Mouse (Mus musculus) kidney, adult 18-20 months (tissue): ENCODE measurements around the gene Tbc1d25.

Experiments
- DNase-seq: peaks from one replicate; pipeline ENCODE4 v3.0.0; 2021

Tbc1d25 gene

DNA sequence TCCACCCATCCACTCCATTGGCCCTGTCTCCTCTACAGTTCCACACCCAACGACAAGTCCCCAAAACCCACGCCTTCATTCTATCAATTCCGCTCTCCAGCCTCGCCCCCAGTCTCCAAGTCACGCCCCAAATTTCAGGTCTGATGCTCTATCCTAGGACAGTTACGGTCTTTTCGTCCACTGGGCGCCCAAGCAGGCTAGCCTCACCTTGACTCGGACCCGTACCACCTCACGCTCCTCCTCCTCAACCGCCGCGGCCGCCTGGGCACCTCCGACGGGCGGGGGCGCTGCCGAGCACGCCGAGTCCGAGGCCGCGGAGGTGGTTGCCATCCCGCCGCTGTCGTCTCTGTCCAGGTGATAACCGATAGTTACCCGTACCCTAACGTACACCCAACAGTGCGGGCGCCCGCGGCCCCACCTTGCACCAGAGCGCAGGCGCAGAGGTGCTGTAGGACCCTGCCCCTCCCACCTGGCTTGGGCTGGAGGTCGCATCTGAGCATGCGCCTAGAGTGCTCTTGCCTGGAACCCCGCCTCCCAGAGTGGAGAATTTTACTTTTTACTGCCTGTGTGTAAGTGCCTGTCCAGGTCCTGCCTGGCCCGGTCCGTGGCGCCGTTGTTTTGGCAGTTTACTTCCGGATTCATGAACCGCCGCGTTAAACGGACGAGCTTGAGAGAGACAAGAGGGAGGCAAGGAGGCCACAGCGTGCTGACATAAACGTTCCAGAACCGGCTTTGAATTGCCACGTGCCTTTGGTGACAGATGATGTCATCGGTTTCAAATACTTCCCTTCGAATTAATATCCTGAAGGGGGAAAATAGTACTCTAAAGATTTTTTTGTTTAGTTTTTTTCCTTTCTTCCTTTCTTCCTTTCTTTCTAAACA is at the start of gene Tbc1d25:
Gene Tbc1d25, minus strand, starts transcription at position 678 of the 882 bp plus-strand sequence.
- peak; percentile 89 for DNase-seq

DNA sequence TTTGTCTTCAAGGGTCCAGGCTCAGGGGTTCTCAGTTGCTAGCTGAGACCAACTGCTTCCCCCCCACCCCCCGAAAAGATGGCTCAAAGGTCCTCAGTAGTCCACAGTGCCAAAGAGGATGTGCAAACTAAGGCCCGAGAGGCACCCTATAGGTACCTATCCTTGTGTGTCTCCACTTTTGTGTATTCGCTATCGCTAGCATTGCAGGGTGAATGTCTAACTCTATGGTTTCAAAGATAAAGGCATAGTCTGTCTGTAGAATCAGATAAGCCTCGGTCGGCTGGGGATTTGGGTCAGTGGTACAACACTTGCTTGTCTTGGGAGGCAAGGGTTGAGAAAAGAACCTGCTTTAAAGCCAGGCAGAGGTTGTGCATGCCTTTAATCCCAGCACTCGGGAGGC is 47.5 kb upstream of the Tbc1d25 start:
- DNase-seq, result no peak

DNA sequence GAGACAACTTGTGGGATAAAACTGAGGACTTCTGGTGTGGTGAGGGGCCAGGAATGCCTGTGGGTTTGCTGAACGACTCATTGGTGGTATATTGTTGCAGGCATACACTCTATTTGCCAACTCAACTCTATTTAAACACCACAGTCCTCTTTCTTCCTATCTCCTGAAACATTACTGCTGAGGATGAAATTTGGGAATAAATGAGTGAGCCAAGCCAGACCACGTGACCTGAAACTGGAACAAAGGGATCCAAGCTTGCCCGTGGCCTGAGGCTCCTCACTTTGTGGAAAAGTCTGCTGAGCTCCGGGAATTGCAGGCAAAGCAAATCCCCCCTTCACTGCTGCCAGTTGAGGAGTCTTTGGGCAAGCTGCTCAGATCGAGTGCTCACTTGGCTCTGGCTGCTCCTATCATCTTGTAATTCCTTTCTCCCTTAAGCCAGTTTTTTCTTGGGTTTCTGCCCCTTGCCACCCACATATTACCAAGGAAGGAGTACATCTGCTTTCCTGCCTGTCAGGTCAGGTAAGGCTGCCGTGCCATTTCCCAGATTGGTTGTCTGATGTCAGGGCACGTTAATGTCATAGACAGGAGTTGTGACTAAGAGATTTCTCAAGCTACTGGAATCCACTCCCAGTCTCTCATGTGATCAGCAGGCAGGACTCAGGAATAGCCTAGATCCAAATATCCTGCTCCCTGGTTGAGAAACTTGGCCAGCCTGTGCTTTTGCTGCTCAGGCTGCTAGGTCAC is 46.9 kb upstream of the Tbc1d25 start:
- DNase-seq, result no peak

DNA sequence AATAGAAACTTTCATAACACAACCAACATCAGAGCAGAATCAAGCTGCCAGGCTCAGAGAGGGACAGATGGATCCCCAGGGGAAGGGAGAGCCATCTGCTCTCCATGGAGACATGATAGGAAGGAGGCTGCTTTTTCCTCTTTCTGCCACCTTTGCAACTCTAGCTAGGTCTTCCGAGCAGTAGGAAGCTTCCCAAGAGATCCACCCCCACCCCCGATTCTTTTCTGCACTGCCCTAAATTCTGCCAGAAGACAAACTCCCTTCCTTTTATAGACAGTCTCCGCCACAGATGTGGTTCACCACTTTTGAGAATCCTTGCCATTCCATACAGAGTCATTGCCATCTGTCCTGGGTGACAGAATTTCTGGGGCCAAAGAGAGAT is 46.3 kb upstream of the Tbc1d25 start:
- no peak for DNase-seq

DNA sequence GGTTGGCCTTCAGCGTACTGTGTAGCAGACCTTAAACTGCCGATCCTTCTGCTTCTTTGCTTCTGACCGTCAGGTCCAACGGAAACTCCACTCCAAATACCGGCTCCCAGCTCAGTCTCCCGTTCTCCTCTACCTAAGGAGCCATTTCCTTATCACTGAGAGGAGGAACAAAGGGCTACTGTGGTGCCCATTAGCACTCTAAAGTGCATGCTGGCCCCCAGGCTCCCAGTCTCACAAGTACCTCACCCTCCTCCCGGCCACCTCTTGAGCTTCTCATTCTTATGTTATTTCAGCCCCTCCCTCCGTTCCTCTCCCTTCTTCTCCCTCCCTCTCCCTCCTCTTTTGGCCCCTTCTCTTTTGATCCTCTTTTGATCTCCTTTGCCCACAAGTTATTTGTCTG is 43.7 kb upstream of the Tbc1d25 start:
- DNase-seq, result no peak

DNA sequence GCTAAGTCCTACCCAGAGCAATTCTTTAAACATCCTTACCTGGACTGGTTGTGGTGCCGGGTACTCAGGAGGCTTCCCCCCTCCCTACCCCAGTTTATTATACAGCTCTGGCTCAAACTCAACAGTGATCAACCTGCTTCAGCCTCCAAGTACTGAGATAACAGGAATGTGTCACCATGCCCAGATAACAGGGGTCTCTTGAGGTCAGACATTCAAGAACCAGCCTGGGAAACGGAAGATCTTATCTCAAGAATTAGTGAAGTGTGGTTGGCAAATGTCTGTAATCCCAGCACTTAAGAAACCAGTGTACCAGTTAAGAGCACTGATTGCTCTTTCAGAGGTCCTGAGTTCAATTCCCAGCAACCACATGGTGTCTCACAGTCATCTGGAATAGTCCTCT is 42.1 kb upstream of the Tbc1d25 start:
- no peak for DNase-seq

DNA sequence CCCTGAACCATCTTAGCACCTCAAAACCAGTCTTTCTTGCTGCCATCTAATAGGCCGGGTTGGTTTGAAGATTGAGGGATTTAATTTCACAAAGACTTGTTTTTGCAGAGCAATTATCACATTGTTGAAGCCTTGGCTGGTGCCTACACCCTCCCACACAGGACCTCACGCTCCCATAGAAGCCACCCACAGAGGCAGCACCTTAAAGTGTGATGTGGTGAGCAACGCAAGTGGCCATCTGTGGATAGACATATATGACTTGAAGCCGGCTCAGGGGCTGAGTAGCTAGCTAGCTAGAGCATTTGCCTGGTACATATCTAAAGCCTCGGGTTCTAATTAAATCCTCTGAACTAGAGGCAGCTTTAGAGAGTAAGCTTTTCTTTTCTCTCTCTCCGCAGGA is 41.4 kb upstream of the Tbc1d25 start:
- no peak for DNase-seq

DNA sequence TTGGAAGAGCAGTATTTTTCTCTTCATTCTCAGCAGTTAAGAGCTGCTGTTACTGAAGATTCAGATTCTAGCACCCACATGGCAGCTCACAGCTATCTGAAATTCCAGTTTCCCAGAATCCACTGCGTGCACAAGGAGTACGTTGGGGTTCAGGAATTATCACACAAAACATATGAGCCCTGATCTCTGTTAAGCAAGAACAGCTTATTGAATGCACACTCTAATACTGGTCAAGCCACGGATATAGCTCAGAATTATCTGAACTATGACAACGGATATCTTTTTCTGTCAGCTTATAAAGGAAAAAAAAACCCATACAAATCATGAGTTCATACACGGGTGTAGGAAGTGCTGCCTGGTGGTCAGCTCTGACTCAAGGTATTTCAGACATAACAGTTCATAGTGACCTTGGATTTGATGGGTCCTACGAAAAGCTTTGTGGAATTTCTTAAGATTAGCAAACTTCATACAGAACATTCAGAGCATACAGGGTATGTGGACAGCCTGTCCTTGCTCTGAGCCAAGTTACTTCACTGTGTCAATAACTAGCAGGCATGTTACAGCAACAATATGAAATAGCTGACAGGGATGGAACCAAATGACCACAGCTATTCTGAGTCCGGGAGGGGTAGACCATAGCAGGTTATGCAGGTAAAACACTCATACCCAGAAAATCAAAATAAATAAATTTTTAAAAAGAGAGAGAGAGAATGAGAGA is 35.7 kb upstream of the Tbc1d25 start:
- DNase-seq, result no peak

DNA sequence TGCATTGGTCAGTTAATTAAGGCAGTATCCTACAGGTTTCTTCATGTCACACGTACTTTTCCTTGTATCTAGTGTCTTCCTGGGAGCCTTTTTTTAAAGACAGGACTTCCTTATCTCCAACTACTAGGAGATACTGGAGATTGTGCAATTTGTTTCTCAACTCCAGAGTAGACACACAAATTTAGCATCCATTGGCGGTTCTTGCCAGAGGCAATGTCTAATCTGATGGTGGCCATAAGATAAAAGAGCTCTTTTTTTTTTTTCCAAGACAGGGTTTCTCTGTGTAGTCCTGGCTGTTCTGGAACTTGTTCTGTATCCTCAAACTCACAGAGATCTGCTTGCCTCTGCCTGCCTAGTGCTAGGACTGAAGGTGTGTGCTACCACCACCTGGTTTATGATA is 33.7 kb upstream of the Tbc1d25 start:
- no peak for DNase-seq

DNA sequence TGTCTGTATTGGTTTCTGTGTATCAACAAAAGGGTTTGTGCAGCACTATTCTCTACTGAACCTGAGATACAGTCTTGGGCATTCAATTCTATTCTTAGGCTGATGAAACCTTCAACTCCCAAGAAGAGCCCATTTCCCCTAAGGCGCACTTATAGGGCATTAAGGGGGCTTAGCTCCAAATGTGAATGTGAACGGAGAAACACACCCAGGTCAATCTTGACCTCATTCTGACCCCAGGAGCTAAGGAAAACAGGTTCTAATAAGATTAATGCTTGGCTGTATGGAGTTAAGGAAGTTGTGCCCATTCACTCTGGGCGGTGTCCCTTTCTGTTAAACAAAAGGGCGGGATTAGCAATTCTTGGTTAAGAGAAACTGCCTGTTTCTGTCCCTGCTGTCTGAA is 31.2 kb upstream of the Tbc1d25 start:
- no peak for DNase-seq

DNA sequence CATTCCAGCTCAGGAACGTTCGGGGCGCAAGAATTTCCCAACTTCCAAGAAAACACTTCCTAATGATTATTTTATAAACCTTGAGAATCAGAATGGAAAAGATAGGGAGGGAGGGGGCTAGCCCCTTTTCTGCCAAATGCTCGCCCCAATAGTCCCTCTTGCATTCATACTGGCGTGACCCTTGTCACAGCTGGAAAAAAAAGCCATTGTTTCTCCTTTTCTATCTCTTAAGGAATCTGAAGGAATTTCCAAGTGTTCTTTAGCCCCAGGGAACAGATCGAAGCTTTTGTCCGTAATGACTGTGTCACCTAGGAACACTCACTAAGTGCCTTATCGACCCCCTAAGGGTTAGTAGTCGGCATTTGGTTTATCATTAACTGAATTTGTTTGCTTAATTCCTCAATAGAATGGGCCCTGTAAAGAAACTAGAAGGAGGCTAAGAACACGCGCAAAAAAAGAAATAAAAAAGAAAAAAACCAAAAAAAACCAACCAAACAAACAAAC is 30.8 kb upstream of the Tbc1d25 start:
- DNase-seq, result no peak

DNA sequence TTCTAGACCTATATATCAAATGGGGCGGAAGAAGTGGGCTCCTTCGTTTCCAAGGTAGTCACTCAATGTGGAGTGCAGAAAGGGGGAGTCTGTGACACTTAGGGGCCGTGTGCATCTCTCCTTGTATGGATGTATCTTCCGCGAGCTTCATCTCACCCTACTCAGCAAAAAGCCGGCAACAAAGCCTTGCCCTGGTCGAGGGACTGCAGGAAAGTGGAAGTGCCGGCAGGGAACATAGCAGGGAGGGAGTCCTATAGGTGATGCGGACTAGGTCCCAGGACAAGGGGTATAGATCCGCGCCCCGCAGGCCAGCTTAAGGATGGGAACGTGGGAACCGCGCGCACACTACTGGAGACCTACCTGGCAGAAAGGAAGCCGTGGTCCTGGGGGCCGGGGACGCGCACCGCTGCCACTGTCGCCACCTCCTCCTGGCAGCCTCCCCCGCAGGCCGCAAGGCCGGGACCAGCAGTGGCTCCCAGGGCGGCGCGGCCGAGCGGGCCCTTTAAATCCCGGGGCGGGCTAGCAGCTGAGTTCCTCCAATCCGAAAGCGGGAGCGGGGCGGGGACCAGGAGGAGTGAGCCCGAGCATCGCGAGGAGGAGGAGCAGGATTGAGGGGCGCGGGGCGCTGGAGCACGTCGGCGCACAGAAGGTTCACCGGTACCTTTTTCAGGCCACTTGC is 30.2 kb upstream of the Tbc1d25 start, which contains the start of gene Porcn:
Gene Porcn, minus strand, starts transcription at position 511 of the 679 bp plus-strand sequence.
- DNase-seq, result peak; percentile 82

DNA sequence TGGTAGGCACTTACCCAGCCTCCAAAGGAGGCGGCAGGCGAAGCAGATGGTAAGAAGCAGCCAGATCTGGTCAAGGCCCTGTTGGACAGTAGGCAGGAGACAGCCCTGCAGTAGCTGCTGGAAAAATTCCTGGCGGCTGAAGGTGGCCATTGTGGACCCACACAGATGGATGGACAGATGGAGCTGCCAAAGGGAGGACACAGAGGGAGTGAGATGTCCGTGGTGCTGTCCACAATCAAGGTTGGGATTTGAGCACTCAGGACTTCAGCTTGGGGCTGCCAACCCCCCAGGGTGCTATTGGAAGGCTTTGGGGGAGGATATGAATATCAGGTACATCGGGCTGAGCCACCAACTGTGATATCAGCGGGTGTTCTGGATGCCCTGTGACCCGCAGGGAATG is 29.6 kb upstream of the Tbc1d25 start:
- DNase-seq, result no peak

DNA sequence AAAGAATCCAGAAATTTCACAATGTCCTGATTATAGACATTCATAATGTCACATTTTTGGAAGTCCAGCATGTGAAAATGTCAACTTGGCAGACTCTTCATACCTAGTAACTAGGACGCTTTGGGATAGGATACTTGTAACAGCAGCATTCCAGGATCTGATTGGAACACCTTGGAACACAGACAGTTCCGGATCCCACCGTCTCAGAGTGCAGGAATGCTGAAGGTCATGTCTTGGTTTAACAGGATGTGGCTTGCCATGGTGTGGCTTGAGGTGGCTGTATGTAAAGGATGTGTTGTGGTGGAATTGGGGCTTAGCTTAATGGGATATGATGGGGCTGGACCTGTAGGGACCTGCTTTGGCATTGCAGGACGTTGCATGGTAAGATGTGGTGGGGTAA is 29.1 kb upstream of the Tbc1d25 start:
- no peak for DNase-seq

DNA sequence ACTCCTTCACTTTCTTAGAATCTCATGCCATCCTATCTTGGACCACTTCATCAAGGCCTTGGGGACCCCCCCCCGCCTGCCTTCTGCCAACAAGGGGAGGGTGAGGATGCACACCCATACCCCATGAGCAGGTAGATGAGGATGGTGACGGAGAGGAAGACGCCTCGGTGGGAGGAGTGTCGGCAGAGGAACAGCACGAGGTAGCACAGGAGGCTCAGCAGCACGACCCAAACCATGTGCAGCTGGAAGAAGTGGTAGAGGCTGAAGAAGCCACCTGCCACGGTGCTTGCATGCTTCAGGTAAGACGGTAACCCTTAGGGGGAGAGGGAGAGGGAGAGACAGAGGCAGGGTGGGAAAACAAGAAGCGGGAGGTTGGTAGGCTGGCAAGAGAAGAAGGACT is 28.1 kb upstream of the Tbc1d25 start:
- no peak for DNase-seq

DNA sequence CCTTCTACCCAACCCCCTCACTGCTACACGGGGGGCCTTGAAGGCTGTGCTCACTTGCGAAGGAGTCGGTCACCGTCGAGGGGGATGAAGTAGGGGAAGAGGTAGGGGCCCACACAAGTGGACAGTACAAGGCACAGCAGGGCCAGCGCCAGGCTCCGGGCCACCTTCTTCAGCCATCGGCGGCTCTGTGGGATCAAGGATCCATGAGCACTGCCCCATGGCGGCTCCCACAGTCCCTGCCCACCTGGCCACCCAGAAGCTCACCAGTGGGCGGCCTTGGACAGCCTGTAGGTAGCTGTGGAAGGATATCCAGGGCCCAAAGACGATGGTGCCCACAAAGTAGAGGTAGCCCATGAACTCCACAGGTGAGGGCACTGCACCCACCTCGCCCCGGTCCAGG is 27.1 kb upstream of the Tbc1d25 start:
- no peak for DNase-seq

DNA sequence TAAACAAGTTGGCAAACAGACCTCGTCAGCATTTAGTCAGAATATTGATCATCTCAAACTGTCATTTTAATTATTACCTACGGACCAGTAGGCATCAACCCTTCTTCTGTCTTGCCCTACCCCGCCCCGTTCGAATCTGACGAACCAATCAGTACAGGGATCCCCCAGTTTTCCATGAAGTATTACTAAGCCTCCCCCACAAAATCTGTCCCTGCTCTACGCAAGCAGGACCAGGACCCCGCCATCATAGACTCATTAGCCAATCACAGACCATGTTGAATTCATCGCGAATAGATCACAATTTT is 17.4 kb upstream of the Tbc1d25 start, which contains the start of gene Ebp:
Gene Ebp, minus strand, starts transcription at position 94 of the 305 bp plus-strand sequence.
- DNase-seq, result no peak

DNA sequence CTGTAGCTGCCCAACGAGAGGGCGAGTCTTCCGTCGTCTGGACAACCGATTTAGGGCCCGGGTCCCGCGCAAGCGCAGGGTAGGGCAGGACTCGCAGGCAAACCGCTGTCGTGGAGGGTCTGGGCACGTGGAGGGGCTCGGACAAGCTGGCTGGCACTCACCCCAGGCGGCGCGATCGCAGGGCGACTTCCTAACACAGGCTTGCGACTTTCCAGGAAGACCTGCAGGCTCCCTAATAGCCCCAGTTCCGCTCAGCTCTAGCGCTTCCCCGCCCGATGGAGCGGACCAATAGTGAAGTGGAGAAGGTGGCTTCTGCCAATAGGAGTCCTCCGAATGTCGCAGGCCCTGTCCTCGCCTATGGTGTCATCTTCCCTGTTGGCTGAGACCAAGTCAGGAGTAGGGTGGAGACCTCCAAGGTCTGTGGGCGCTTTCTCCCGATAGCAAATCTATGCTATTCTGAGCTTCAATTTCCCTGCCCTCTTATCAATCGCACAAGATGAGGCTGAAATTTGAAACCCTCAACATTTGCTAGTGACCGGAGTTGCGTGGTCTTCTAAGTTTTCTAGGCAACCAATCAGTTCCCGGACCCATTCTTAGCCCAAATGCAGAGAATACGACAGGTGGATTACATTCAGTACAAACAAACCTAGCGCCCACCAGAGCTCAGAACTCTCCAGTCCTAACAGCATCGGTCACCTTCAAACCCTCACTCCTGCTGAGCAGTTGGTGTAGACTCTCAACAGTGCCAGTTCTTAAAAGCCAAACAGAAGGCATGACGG is 16.8 kb upstream of the Tbc1d25 start:
- DNase-seq, result peak; percentile 77

DNA sequence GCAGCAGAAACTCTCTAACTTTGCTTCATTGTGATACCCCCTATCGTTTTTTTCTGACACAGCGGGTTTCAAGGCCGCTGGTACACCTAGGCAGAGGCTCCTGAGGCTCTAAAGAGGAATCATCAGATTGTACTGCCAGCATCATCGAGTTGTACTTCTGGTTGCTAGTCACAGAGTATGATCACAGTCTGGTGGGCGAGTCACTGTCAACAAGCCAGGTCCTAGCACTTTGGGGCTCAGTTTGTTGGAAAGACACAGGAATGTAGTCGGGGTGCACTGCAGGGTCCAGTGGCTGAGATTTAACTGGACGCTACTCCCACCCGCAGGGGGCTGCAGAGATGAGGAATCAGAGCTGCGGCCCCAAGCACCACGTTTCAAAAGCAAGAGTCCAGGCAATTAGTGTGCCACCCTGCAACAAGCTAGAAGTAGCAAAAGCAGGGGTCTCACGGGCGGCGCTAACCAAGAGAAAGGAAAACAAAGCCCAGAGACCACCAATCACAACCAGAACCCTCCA is 16.2 kb upstream of the Tbc1d25 start:
- DNase-seq, result no peak

DNA sequence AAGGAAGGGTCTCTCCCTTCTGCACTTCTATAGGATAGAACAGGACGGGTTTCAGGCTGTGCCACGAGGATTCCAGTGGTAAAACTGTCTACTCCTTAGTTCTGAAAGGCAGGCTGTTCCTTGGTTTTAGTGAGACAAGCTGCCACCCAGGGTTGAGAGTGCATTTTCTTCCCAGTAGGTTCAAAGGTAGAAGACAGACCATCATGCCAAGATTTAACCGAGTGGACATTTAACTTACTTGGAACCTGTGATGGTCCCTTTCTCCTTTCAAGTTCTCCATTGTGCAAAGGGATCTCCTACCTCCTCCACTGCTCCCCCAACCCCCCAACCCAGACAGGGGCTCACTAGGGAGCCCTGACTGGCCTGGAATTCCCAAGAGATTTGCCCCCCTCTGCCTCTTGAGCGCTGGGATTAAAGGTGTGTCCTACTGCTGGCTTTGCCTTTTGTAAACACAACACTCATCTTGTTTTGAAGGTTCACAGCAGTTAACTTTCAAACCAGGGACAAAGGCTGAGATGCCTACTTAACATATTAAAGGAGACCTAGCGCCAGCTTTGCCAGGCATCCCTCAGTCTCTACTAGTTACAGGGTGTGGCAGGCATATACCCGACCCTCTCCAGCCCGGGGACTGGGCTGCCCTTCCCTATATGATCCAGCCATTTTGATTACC is 7.0 kb upstream of the Tbc1d25 start:
- DNase-seq, result peak; percentile 22

DNA sequence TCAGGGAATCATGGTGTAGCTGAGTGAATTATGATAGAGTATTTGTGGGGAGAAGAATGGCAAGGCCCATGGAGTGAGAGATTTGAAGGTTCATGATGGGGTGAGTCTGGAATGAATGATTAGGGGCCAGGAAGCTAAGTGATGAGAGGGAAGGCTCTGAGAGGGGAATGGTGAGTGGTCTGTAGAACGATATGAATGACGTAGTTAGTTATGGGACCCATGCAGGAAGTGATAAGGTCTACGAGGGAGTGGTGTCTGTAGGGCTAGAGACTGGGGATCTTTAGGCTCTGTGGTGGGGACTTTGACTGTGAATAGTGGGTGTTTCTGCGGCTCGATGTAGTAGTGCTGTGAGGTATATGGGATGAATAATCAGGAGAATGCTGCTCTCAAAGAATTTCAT is 3.7 kb upstream of the Tbc1d25 start:
- DNase-seq, result no peak
